Mouse (Mus musculus): Measurements from ENCODE around the gene Myo7a.
A peak's percentile ranks its signal among the peaks of the same experiment; 100 is the strongest.

Gene Myo7a

GRCm38 (mm10) chr7:98142648-98143047 lies 23.3 kb upstream of the Myo7a start:
- no peak for ATAC-seq (ENCODE audit: low TSS enrichment)

- no peak for ATAC-seq (ENCODE audit: low TSS enrichment)
Observed at GRCm38 (mm10) chr7:98142247-98142646, 22.9 kb upstream of the Myo7a start.

- ATAC-seq (ENCODE audit: low TSS enrichment), result no peak
Observed at GRCm38 (mm10) chr7:98141206-98141605, 21.9 kb upstream of the Myo7a start.

GRCm38 (mm10) chr7:98140597-98140996 lies 21.3 kb upstream of the Myo7a start:
- ATAC-seq (ENCODE audit: low TSS enrichment), result no peak

GRCm38 (mm10) chr7:98139216-98139615 lies 19.9 kb upstream of the Myo7a start:
- no peak for ATAC-seq (ENCODE audit: low TSS enrichment)

GRCm38 (mm10) chr7:98137995-98138394 lies 18.7 kb upstream of the Myo7a start:
- ATAC-seq (ENCODE audit: low TSS enrichment), result no peak

- ATAC-seq (ENCODE audit: low TSS enrichment), result no peak
Observed at GRCm38 (mm10) chr7:98137583-98137982, 18.3 kb upstream of the Myo7a start.

- no peak for ATAC-seq (ENCODE audit: low TSS enrichment)
Observed at GRCm38 (mm10) chr7:98131751-98132150, 12.4 kb upstream of the Myo7a start.

GRCm38 (mm10) chr7:98125473-98125872 lies 6.1 kb upstream of the Myo7a start:
- no peak for ATAC-seq (ENCODE audit: low TSS enrichment)

GRCm38 (mm10) chr7:98124701-98125100 lies 5.4 kb upstream of the Myo7a start:
- ATAC-seq (ENCODE audit: low TSS enrichment), result no peak

GRCm38 (mm10) chr7:98121673-98122072 lies 2.3 kb upstream of the Myo7a start:
- peak; percentile 31; the same call in 1 of the 2 replicates for ATAC-seq (ENCODE audit: low TSS enrichment)

GRCm38 (mm10) chr7:98121241-98121640 lies 1.9 kb upstream of the Myo7a start:
- ATAC-seq (ENCODE audit: low TSS enrichment), result no peak

- ATAC-seq (ENCODE audit: low TSS enrichment), result peak; percentile 73
Observed at GRCm38 (mm10) chr7:98120325-98120724, 1.0 kb upstream of the Myo7a start.

- no peak for ATAC-seq (ENCODE audit: low TSS enrichment)
Observed at GRCm38 (mm10) chr7:98119961-98120232, 573 bp upstream of the Myo7a start.

- ATAC-seq (ENCODE audit: low TSS enrichment), result no peak
Observed at GRCm38 (mm10) chr7:98117012-98117660, 2.2 kb downstream of the Myo7a start.

GRCm38 (mm10) chr7:98114656-98115055 lies 4.7 kb downstream of the Myo7a start:
- no peak for ATAC-seq (ENCODE audit: low TSS enrichment)

- no peak for ATAC-seq (ENCODE audit: low TSS enrichment)
Observed at GRCm38 (mm10) chr7:98111233-98111632, 8.1 kb downstream of the Myo7a start.

- no peak for ATAC-seq (ENCODE audit: low TSS enrichment)
Observed at GRCm38 (mm10) chr7:98109771-98110170, 9.6 kb downstream of the Myo7a start.

GRCm38 (mm10) chr7:98108636-98109430 lies 10.5 kb downstream of the Myo7a start:
- ATAC-seq (ENCODE audit: low TSS enrichment), result peak; percentile 74

- no peak for ATAC-seq (ENCODE audit: low TSS enrichment)
Observed at GRCm38 (mm10) chr7:98106272-98106671, 13.1 kb downstream of the Myo7a start.

GRCm38 (mm10) chr7:98104481-98105435 lies 14.6 kb downstream of the Myo7a start:
- peak; percentile 53; the same call in 1 of the 2 replicates for ATAC-seq (ENCODE audit: low TSS enrichment)

- no peak for ATAC-seq (ENCODE audit: low TSS enrichment)
Observed at GRCm38 (mm10) chr7:98103942-98104292, 15.4 kb downstream of the Myo7a start.
